Mouse (Mus musculus) kidney, postnatal 0 days (tissue): ENCODE measurements around the gene Apom. TPM values are rescaled to one million over a fixed set of nuclear protein-coding genes. Genes with fewer than 3 reads are reported as not detected.
A peak's percentile ranks its signal among the peaks of the same experiment; 100 is the strongest.

Source experiments
- ATAC-seq: fragments of 200-750 bp; cut with Nextera tagmentation; replicated peaks from 2 replicates; pipeline ENCODE4 v1.8.0; 2017; ENCODE audit warnings: low read depth, moderate number of reproducible peaks, moderate TSS enrichment, moderate library complexity; ENCODE audit not compliant: low FRiP score
- DNase-seq: peaks from one replicate; pipeline ENCODE4 v3.0.0-alpha.2; 2016; ENCODE audit warnings: low spot score
- H3K27ac ChIP-seq: fragments of 300-500 bp; sonication (generic); 2 replicates; pipeline ENCODE4 v1.5.1; 2014; ENCODE audit warnings: mild to moderate bottlenecking
- H3K27me3 ChIP-seq: fragments of 300-500 bp; sonication (generic); 2 replicates; pipeline ENCODE4 v1.6.1; 2014; ENCODE audit warnings: low read length, mixed read lengths; ENCODE audit not compliant: insufficient read depth
- H3K36me3 ChIP-seq: fragments of 300-500 bp; sonication (generic); 2 replicates; pipeline ENCODE4 v1.6.1; 2014; ENCODE audit warnings: low read length, mixed read lengths; ENCODE audit not compliant: insufficient read depth
- H3K4me1 ChIP-seq: fragments of 300-500 bp; sonication (generic); replicated peaks from 2 replicates; pipeline ENCODE4 v1.6.1; 2014; ENCODE audit warnings: antibody characterized with exemption, low read length, mixed read lengths; ENCODE audit not compliant: insufficient read depth
- H3K4me2 ChIP-seq: fragments of 300-500 bp; sonication (generic); 2 replicates; pipeline ENCODE4 v1.6.1; 2014; ENCODE audit warnings: mild to moderate bottlenecking, low read length, moderate library complexity, mixed read lengths
- H3K4me3 ChIP-seq: fragments of 300-500 bp; sonication (generic); replicated peaks from 2 replicates; pipeline ENCODE4 v1.5.1; 2014; ENCODE audit warnings: low read depth, low read length
- H3K9ac ChIP-seq: fragments of 300-500 bp; sonication (generic); 2 replicates; pipeline ENCODE4 v1.6.1; 2014; ENCODE audit warnings: low read depth, low read length
- H3K9me3 ChIP-seq: fragments of 300-500 bp; sonication (generic); replicated peaks from 2 replicates; pipeline ENCODE4 v1.6.1; 2016; ENCODE audit warnings: low read length, inconsistent platforms, mixed read lengths
- CTCF ChIP-seq: IDR thresholded peaks from 2 replicates; pipeline ENCODE4 v1.5.1; 2016; ENCODE audit warnings: antibody characterized with exemption, low read depth, mild to moderate bottlenecking, moderate library complexity
- WGBS: fragments of 180-500 bp; shearing (Covaris S2); extraction: QIAGEN DNeasy Blood & Tissue Kit; methylation state at CpG from one replicate; pipeline ENCODE4 v1.1.7; 2014; 5-methylcytosine and 5-hydroxymethylcytosine counted together
- polyA plus RNA-seq: library from polyadenylated mRNA; unstranded; fragments of >200 nt; fragmentation: Nextera tagmentation; extraction: Ambion mirVana; gene quantifications from 2 replicates; pipeline ENCODE4 v1.2.1, GENCODE M21; 2015

Apom gene
- polyA plus RNA-seq, 1 experiment from 2014 or later: 59.6 TPM

DNA sequence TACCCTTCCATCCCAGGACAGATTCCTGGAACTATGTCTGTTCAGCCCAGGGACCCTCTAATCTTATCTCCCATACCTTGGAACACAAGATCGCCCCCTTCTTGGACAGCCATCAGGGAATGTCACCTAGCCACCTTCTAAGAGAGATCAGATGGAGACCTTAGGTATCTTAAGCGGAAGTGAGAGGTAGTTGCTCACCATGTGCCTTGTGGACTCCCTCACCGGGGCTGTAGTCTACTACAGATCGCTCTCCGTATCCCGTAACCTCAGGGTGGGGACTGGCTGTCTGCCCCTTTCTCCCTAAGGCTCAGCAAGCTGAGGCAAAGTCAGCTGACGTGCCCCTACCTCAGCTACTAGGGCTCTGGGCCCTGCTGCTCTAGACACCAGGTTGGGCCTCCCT lies 27.8 kb downstream of the Apom start:
- H3K4me3 ChIP-seq: no peak overlapping the region
- DNase-seq (no peak), ATAC-seq (no peak)
- no peaks in the 10 kb centered on the region for H3K9me3 ChIP-seq
- no peak for TF ChIP-seq CTCF
- no peaks in the 10 kb centered on the region for H3K27me3 ChIP-seq
- H3K36me3 ChIP-seq: peaks cover 37% of the 10 kb centered on the region
- WGBS: 94% methylated on average over 7 of the region's 7 CpGs
- peaks cover 13% of the 10 kb centered on the region; the same call in 1 of the 2 replicates for H3K4me1 ChIP-seq
- H3K27ac ChIP-seq: 0 out of 2 replicates have a peak overlapping the region, but pooled peaks have one; percentile 8
- H3K4me2 ChIP-seq: no peak overlapping the region
- H3K9ac ChIP-seq: no peak overlapping the region

DNA sequence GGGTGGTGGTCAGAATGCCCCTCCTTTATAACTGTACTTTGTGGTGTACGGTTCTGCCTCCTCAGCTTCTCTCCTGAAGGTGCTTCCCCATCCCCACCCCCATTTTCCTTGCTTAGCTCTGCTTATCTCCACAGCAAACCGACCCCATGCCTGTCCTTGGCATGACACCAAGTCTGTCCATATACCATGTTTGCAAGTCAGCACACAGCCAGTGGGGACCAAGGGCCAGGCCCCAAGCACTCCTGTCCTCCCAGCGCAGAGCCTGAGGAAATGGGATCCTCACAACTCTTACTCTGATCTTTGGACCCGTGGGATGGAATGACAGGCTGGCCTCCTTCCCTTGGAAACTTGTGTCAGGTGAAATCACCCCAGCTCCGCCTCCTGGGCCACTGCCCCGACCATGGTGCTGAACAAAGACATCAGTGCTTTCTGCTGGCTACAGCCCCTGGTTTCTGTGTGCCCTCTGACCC lies 28.6 kb downstream of the Apom start:
- H3K4me2 ChIP-seq: no peak overlapping the region
- no peaks in the 10 kb centered on the region for H3K9me3 ChIP-seq
- DNase-seq: peak; percentile 28
- no peaks in the 10 kb centered on the region for H3K27me3 ChIP-seq
- H3K4me1 ChIP-seq: peaks cover 13% of the 10 kb centered on the region; the same call in 1 of the 2 replicates
- WGBS: 49% methylated on average over 6 of the region's 6 CpGs
- H3K4me3 ChIP-seq: no peak overlapping the region
- H3K9ac ChIP-seq: no peak overlapping the region
- peak; percentile 44 for ATAC-seq
- H3K27ac ChIP-seq: 0 out of 2 replicates have a peak overlapping the region, but pooled peaks have one; percentile 36
- peaks cover 45% of the 10 kb centered on the region for H3K36me3 ChIP-seq
- TF ChIP-seq CTCF: no peak

DNA sequence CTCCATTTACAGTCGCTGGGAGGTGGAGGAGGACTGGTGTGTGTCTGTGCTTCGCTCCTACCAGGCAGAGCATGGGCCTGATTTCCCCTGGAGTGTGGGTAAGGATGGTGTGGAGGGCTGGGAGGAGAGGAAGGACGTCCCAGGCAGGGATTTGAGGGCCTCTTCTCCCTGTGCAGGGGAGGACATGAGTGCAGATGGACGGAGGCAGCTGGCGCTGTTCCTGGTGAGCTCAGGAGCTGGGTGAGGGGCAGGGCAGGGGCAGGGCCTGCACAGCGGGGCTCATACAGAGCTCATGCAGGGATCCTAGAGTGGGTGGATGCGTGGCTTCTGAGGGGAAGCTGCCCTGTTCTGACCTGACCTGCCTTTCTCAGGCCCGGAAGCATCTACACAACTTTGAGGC lies 29.6 kb downstream of the Apom start:
- Histone ChIP-seq H3K4me2 (no peak overlapping the region), H3K36me3 (peaks cover 53% of the 10 kb centered on the region), H3K9ac (no peak overlapping the region), H3K27ac (peak overlapping the region; percentile 9; the same call in 1 of the 2 replicates), H3K27me3 (no peaks in the 10 kb centered on the region), H3K4me3 (no peak overlapping the region), H3K9me3 (no peaks in the 10 kb centered on the region), H3K4me1 (peaks cover 13% of the 10 kb centered on the region; the same call in 1 of the 2 replicates)
- DNase-seq: no peak
- WGBS: 51% methylated on average over 7 of the region's 8 CpGs
- no peak for ATAC-seq
- no peak for TF ChIP-seq CTCF

DNA sequence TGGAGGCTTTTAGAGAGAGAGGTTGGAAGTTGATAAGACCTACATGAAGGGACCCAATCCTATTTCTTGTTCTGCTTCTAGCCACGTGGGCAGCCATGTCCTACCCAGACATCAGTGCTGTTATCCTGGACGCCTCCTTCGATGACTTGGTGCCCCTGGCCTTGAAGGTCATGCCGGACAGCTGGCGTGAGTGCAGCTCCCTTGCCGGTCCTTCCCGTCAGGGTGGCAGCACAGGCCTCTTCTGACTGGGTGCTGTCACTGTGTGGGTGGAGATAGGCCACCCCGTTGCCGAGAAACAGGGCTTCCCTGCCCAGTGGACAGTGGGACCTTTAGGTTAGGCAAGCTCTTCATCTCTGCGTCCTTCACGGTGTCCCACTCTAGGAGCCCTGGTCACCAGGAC lies 30.7 kb downstream of the Apom start:
- Histone ChIP-seq H3K4me2 (no peak overlapping the region), H3K36me3 (peaks cover 59% of the 10 kb centered on the region), H3K4me1 (peaks cover 11% of the 10 kb centered on the region; the same call in 1 of the 2 replicates), H3K27me3 (no peaks in the 10 kb centered on the region), H3K9me3 (no peaks in the 10 kb centered on the region), H3K27ac (no peak overlapping the region), H3K4me3 (no peak overlapping the region), H3K9ac (no peak overlapping the region)
- TF ChIP-seq CTCF: no peak
- WGBS: 64% methylated on average over 11 of the region's 11 CpGs
- no peak for ATAC-seq
- no peak for DNase-seq

DNA sequence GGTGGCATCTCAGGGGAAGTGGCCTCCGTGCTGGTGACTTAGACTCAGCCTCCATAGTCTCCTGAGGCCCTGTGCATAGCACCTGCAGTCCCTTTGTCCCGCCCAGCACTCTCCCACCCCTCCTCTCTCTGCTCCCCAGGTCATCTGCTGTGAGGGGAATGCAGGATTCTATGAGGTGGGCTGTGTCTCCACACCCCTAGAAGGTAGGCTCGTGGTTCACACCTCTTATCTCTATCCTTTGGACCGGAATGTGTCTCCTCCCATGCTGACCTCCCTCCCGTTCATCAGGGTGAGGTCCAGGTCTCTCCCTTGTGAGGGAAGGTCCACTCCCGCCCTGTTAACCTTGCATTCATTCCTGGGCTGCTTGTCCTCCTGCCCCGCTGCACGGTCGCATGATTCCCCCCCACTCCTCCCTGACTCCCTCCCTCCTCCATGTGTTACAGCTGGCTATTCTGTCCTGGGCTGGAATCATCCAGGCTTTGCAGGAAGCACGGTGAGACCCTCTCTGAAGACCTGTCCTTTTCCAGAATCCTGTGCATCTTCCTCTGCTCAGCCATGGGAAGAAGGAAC lies 31.6 kb downstream of the Apom start:
- ATAC-seq (peak; percentile 47), DNase-seq (peak; percentile 36)
- peaks cover 9% of the 10 kb centered on the region; the same call in 1 of the 2 replicates for H3K4me1 ChIP-seq
- WGBS: 42% methylated on average over 10 of the region's 10 CpGs
- no peak overlapping the region for H3K4me3 ChIP-seq
- no peaks in the 10 kb centered on the region for H3K27me3 ChIP-seq
- H3K9ac ChIP-seq: no peak overlapping the region
- peaks cover 61% of the 10 kb centered on the region for H3K36me3 ChIP-seq
- no peak for TF ChIP-seq CTCF
- no peak overlapping the region for H3K4me2 ChIP-seq
- no peaks in the 10 kb centered on the region for H3K9me3 ChIP-seq
- peak overlapping the region; percentile 13; the same call in 1 of the 2 replicates for H3K27ac ChIP-seq

DNA sequence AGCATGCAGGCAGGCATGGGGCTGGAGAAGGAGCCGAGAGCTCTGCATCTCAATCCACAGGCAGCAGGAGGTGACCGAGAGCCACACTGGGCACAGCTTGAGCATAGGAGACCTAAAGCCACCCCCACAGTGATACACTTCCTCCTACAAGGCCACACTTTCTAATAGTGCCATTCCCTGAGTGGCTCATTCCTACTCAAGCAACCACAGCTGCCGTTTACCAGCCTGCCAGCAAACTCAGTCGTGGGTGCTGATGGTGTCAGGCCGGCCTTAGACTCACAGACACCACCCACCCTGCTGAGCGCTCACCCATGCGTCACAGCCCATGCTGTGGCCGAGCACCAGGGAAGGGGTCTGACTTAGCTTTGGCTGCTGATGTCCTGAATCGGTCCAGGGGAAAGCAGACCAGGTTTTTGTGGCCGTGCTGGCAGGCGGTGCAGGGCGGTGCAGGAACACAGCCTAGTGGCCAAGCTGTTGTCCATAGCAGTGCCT lies 34.6 kb downstream of the Apom start:
- H3K27me3 ChIP-seq: no peaks in the 10 kb centered on the region
- H3K27ac ChIP-seq: no peak overlapping the region
- H3K36me3 ChIP-seq: peaks cover 70% of the 10 kb centered on the region
- WGBS: 71% methylated on average over 12 of the region's 12 CpGs
- H3K9ac ChIP-seq: no peak overlapping the region
- H3K4me3 ChIP-seq: no peak overlapping the region
- ATAC-seq (no peak), DNase-seq (no peak)
- TF ChIP-seq CTCF: no peak
- no peaks in the 10 kb centered on the region for H3K9me3 ChIP-seq
- peaks cover 9% of the 10 kb centered on the region; the same call in 1 of the 2 replicates for H3K4me1 ChIP-seq
- no peak overlapping the region for H3K4me2 ChIP-seq
